Mouse (Mus musculus) heart, adult 11 months (tissue): Measurements from ENCODE around the gene Pitpnc1.

ENCODE experiments used
- DNase-seq: peaks from one replicate; pipeline ENCODE4 v3.0.0; 2022

The Pitpnc1 gene

DNA sequence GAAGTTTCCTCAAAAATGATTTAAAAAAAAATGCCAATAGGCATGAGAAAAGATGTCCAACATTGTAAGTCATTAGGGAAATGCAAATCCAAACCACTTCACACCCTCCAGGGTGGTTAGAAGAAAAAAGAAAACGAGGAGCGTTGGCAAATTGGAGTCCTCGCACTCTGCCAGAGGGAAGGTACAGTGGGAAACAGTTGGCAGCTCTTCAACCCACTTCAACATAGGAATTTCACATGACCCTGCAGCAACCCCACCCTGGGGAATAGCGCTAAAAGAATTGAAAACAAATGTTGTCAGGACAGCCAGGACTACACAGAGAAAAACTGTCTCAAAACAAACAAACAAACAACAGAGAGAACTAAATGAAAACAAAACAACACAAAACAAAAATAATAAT, 32.8 kb downstream of the Pitpnc1 start:
- DNase-seq, result peak; percentile 91

DNA sequence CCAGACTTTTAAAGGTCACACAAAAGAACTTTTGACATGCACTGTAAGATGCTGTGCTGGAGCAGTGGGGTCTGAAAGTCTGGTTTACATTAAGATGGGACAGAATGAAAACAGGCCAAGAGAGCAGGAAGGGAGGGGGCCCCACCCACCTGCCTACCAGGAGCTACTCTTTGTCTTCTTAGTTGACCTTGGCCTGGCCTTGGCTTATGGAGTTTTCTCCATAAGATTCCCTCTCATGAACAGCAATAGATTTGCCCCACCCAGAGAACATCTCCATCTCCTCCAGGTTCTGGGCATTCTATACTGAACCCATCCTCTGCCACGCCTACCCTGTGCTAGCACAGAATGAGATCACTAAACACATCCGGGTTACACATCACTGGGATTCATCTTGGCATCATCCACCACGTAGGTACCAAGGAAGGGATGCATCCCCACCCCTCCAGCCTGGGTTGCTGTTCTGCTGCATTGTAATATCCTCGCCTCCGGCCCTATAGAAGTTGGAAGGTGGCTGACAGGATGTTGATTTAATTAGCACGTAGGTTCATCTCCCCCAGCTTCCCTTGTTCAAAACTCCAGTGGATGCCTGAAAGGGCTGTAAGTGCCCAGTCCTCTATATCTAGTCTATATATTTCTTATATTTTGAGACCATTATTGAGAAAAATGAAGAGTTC, 34.6 kb downstream of the Pitpnc1 start:
- no peak for DNase-seq

DNA sequence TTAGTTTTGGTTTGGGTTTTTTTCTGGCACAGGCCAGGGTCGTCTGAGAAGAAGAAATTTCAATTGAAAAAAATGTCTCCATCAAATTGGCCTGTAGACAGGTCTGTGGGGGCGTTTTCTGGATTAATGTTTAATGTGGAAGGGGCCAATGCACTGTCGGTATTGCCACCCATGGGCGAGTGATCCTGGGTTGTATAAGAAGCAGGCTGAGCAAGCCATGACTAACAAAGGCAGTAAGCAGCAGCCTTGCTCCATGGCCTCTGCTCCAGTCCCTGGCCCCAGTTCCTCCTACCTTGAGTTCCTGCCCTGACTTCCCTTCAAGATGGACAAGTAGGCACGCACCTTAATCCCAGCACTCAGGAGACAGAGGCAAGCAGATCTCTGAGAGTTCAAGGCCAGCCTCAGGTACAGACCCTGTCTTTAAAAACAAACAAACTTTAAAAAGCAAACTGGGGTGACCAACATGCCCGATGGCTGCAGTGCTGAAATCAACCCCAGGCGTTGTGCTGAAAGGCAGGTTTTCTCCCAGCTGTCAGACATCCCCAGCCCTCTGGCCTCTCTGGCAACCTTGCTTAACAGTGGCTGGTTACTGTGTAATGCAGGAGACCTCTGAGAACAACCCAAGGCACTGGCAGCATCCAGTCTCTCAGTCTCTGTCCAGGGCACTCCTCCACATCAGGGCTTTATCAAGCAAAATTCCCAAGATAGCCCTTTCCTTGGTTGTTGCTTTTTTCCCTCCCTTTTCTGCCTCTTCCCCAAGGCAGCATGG, 39.1 kb downstream of the Pitpnc1 start:
- no peak for DNase-seq

DNA sequence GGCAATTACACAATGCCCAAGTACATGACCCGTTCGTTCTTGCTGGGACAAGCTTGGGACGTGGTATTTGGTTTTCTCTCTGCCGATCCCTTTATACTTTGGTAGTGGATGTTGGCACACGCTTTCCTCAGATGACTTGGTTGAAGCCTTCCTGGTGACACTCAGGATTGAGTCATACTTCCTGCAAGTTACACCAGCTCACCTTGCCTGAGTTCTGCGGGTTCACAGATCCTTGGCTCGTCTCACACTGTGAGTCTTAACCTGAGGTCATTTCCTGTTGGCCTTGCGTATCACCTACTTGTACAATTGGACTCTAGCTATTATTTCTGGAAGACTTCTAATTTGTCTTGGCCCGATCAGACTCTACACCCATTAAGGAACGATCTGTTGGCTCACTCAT, 42.5 kb downstream of the Pitpnc1 start:
- peak; percentile 97 for DNase-seq

DNA sequence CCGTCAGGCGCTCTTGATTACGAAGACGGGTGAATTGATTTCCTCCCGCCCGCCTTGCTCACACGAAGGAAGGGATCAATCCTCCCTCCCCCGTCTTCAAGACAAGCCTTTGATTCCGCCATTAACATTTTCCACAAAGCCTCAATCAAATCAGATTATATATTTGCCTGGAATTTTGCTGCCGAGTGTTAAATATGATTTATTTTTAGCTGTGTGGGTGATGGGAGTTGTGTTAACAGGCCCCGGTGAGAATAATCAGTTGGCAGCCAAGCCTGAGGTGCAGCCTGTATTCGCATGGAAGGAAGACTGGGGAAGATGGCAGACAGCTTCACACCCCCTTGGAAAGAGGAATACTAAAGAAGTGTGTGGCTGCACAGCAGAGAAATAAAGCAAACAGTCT, 46.3 kb downstream of the Pitpnc1 start:
- no peak for DNase-seq

DNA sequence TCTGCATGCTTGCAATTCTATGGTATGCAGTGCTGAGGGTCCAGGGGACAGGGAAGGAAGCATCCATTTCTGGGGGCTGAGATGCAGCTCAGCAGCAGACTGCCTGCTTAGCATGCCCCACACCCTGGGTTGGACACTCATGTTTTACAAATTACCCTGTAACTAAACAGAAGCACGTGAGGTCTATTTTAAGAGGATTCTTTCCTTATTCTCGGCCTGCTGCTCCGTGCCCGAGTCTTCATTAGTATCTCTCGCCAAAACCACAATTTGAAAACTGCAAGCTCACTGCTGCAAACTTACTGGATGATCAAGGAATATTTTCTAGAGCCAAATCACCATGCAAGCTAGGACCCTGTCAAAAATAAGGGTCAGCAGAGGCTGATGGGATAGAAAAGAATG, 48.1 kb downstream of the Pitpnc1 start:
- DNase-seq, result no peak

DNA sequence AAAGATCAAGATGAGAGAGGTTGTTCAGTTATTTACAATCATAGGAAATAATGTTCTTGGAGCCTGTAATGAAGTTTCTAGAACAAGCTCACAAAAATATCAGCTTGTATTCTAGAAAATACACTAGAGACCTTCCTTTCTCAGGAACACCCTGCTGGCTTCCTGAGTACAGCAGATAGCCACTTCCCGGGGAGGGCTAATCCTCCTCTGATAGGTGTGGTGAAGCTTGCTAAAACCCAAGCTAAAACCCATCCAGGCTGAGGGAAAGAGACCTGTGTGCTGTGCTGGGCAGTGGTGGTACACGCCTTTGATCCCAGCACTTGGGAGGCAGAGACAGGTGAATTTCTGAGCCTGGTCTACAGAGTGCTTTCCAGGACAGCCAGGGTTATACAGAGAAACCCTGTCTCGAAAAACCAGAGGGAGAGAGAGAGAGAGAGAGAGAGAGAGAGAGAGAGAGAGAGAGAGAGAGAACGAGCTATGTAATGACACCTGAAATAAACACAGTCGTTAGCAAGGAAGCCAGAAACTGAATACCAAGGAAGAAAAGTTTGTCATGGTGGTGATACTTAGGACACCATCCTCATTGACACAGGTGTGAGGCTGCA, 48.6 kb downstream of the Pitpnc1 start:
- DNase-seq, result peak; percentile 98

DNA sequence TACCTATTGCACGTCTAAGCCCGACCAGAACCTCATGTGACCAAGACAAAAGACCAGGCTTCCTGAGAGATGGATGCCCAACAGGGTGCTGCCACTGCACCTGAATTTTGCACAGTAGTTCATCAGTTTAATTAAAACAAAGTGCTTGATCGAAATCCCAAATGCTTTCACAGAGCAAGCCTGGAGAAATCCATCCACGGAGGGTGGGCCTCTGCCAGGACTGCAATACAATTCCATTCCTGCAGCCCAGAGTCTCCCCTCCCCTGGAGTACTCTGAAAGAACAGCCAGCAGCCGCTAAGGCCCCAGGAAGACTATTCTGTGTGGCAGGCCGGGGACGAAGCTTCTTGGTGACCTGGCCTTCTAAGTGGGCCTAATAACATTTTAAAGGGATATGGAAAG, 50.6 kb downstream of the Pitpnc1 start:
- DNase-seq, result no peak

DNA sequence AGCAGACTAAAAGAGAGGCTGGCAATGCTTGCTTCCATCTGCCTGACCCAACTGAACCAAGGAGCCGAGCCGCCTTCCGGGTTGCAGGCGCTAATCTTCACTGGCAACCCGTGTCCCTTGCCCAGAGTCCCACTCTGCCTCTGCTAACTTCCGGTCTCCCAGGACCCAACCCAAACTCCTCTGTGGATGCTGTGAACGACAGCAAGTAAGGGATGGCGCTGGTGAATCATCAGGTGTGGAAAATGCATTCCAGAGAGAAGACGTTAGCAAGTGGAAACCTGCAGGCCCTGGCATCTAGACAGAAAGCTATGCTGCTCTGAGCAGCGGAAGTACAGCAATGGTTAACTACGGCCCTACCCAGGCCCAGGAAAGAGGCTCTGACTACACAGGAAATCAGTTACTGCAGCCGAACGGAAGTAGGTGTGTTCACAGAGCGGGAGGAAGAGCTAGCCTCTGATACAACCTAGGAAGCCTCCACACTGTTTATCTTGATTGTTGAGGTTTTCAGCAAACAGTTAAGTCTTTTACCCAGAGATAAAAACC, 53.4 kb downstream of the Pitpnc1 start:
- peak; percentile 99 for DNase-seq

DNA sequence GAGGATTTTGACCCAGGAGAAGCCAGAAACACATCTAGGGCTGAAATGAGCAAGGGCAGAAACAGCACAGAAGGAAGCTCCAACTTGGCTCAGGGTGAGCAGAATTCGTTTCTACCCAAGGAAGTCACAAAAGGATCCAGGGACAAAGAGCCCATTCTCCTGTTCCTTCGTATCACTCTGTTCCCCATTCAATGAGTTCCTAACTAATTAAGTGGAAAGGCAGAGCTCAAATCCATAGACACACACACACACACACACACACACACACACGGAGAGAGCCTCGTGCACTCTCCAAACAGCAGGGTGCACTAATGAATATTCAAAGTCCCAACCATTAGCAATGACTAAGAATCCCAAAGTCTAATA, 54.0 kb downstream of the Pitpnc1 start:
- DNase-seq, result no peak

DNA sequence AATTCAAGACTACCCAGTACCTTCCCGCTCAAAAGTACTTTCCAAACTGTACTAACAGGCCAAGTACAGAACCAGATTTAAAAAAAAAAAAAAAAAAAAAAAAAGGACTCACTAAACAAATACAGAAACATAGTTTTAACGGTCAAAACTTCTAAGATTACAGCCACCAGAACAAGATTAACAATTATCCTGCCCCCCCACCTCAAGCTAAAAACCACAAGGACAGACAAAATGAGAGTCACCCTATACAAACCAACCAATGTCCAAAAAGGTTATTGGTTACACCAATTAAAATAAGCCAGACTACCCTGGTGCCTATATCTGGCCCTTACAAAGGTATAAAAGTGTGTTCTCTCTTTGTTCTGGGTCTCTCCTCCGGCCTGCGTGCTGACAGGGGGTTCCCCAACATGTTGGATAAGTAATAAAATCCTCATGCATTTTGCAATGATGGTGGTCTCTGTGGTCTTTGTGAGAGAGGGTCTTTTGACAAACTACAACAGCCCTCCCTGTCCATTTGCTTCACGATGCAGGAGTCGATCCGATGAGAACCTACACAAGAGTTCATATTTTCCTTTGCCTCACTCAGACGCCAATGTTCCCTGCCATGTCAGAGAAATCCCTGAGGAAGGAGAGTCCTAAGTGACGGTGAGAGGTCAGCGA, 54.5 kb downstream of the Pitpnc1 start:
- DNase-seq, result no peak

DNA sequence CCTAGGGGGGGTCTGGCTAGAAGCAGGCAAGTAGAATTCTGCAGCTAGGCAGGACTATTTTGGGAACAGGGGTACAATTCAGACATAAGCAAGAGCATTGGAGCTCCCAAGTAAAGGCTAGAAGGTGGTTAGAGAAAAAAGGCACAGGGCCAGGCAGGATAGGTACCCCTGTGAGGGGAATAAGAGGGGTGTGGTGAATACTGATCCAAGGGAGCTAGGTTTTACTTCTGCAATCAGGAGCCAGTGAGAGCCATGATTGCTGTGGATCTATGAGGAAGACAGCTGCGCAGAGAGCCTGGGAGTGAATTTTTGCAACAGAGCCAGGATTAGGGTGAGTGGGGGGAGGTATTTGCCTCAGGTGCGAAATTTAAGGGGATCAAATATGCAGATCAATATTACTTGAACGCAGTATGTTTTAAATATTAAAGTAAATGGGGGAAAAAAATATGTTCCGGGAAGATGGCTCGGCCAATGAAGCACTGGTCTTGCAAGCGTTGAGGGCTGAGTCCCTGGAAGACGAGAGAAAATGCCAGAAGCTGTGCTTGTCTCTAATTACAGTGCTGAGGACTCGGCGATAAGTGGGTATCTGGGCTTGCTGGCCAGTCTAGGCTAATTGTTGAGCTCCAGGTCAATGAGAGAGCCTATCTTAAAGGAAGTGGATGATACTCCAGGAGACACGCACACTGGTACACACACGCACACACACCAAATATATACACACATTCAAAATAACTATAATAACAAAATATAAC, 55.3 kb downstream of the Pitpnc1 start:
- no peak for DNase-seq

DNA sequence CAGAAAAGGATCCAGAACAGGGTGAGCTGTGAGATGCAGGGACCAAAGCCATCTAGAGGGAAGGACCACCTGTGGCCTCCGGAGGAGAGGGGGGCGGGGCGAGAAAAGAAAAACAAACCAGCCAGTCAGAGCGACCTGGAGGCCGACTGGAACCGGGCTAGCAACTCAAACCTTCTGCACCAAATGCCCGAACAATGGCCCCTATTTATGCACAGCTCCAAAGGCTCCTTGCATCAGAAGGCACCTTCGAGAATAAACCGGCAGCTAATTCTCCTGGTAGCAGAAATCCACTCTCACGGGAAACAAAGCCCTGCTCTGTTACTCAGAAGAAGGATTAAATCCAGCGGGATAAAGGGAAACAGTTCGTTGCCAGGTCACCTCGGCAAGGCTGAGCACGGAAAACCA, 57.2 kb downstream of the Pitpnc1 start:
- peak; percentile 85 for DNase-seq

DNA sequence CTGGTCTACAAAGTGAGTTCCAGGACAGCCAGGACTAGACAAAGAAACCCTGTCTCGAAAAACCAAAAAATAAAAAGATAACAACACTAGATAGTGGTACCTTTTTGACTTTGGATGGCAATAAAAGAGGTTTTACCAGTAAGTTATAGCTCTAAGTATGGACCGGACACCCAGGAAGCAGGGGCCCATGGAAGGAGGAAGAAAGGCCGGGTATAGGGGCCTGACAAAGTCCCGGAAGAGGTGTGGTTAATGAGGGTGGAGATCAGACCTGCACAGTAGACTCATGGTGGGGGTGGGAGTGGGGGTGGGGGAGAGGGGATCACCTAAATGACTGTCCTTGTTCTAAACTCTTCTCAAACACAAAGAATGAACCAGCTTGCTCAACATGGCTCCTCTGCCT, 58.4 kb downstream of the Pitpnc1 start:
- DNase-seq, result no peak

DNA sequence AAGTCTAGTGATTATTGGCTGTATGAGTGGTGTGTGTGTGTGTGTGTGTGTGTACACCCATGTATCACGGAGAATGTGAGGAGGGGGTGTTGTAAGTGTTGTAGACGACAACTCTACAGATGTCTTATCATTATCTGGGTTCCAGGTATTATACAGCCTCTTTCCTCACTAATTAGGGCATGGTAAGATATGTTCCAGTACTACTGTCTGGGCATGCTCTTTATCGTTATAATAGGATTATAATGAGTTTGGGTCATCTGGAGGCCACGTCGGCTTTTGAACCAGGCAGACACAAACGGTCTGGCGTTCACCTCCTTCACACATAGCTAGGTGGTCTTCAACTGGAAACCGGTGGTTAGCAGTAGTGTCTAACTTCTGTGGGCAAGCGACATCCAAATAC, 58.9 kb downstream of the Pitpnc1 start:
- no peak for DNase-seq

DNA sequence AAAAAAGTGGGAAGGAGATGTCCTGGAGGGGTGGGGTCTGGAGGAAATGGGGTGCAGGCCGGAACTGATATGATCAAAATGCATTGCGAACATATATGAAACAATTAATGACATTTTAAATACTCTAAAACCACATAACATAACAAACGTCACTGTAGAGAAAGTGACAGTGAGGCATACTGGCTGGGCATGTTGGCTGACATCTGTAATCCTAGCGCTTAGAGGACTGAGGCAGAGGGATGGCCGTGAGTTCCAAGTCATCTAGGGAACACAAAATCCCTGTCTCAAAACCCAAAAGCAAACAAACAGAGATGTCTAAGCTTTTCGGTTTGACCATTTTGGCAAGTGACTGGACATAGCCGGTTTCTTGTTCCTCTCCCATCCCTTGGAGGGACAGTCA, 59.7 kb downstream of the Pitpnc1 start:
- DNase-seq, result no peak

DNA sequence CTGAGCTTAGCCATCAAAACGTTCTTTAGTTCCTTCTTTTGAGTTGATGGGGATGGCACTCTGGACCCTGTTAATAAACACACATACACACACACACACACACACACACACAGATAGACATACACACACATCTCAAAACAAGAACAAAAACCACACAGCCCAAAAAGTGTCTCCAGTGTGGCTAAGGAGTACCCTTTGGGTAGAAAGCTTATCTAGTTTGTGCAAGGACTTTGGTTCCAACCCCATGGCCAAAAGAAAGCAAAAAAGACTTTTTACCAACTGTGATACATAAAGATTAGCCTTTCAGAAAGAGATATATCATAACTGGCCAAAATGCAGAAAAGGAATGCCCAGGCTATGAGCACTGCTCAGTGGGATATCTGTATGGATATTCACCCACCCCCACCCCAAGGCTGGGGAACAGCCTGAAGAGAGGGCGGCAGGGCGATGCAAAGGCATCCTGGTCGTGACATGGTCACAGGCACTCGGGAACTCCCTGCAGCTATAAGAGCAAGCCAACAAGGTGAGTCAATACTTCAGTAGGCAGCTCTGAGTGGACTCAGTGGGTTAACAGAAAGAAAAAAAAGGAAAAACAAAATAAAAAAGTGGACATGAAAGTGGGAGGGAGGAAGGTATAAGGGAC, 60.3 kb downstream of the Pitpnc1 start:
- no peak for DNase-seq

DNA sequence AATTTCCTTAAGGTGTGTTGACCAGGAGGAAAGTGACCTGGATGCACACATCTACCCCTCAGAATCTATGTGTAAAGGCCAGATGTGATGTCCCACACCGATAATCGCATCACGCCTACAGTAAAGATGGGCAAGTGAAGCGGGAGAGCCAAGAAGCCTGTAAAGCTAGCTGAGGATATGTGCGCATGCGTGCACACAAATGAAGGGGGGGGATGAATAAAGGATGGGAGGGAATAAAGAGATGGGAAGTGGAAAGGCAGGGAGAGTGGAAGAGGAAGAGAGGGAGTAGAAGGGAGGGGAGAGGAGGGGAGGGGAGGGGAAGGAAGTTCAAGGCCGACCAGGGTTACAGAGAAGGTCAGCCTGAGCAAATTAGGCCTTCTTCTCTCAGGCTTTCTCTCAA, 61.6 kb downstream of the Pitpnc1 start:
- no peak for DNase-seq

DNA sequence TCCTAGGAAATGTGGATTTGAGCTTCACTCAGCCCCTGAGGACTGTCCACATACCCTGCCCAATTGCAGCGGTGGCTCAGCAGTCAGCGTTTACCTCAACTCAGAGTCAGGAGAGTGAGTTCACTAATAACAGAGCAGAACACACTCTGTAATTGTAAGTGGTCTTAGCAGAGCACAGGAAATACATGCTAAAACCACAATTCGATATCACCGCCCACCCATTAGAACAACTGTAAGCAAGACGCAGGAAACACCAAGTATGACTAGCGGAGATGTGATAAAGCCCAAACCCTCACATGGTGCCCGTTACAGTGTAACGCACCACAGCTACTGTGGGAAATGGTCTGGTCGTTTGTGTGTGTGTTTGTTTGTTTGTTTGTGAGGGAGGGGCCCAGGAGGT, 62.8 kb downstream of the Pitpnc1 start:
- no peak for DNase-seq

DNA sequence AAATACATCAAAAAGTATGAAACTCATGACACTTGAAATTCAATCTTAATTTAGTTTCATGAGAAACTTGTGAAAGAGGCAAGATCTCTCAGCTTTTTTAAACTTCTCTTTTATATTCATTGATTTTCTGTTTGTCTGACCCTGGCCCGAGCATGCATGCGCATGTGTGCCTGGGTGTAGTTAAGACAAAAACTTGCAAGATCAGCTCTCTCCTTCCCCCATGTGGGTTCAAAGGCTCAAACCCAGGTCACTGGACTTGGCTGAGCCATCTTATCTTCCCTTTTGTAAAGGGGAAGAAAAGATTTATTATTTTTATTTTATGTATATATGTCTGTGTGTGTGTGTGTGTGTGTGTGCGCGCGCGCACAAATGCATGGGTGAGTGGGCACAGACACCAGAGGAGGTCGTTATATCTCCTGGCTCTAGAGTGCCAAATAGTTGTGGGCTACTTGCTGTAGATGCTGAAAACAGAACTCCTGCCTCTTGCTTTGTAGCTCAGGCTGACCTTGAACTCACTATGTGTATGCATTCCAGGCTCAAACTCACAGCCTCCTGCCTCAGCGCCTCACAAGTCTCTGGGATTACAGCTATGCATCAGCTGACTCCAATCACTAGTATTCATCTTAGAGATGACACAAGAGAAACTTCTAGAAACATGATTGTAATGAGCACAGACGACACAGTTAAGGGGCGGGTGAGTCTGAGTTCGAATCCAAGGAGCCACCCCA, 64.7 kb downstream of the Pitpnc1 start:
- DNase-seq, result no peak

DNA sequence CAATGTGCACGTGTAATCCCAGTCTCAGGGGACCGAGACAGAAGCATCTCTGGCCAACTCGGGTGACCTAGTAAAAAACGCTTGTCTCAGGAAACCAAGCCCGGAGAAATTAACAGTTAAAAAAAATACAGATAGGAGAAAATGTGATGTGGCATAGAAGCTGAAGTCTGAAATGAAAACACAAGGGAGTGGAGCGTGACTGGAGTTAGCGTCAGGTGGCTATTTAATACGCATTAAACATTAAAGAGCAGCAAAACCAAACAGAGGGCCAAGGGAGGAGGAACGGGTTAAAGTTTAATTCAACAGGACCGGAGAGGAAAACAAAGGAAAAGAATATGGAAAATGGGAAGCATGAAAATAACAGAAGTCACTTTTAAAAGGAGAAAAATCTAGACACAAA, 67.2 kb downstream of the Pitpnc1 start:
- no peak for DNase-seq
